In genomic region chr1:162039011-162039595, GRCm38 (mm10) we compare ENCODE assay signal across 10 mouse cellular contexts. TPM values are rescaled to one million over a fixed set of nuclear protein-coding genes. Genes with fewer than 3 reads are reported as not detected.
DNase-seq lines count a peak whose midpoint lies in the region; ATAC-seq and TF ChIP-seq lines count a peak whose summit lies in the region.
"Had no signal": no experiment of that assay in that cellular context is flagged by ENCODE, and none has a peak within 500 bp of the region (broad histone marks: within the 10 kb centered on the region; RNA-seq: fewer than 3 reads in every experiment).

No protein-coding gene starts in this region.

- H3K4me3 ChIP-seq in kidney, postnatal 0 days (replicated peaks; ENCODE audit: low read depth, low read length): no peak overlapping the region
- H3K4me3 ChIP-seq in embryonic facial prominence, embryonic 15.5 days (replicated peaks): no peak overlapping the region
- H3K4me3 ChIP-seq in heart, embryonic 16.5 days (ENCODE audit: low read length): no peak overlapping the region

- peak overlapping the region; percentile 70 for H3K27ac ChIP-seq in kidney, postnatal 0 days
- peak overlapping the region; percentile 77 for H3K27ac ChIP-seq in embryonic facial prominence, embryonic 15.5 days (replicated peaks)
- H3K27ac ChIP-seq in heart, embryonic 16.5 days (ENCODE audit: low read length): peak overlapping the region; percentile 82

- no peak for TF ChIP-seq CTCF in kidney, postnatal 0 days (IDR thresholded peaks at IDR 0.05; ENCODE audit: low read depth)

- H3K27me3 ChIP-seq in kidney, postnatal 0 days (ENCODE audit: insufficient read depth, low read length): no peaks in the 10 kb centered on the region
- H3K27me3 ChIP-seq in embryonic facial prominence, embryonic 15.5 days: no peaks in the 10 kb centered on the region
- H3K27me3 ChIP-seq in heart, embryonic 16.5 days (ENCODE audit: control insufficient read depth, insufficient read depth, low read length): no peaks in the 10 kb centered on the region

- no peak for DNase-seq in kidney, postnatal 0 days (ENCODE audit: low spot score)
- DNase-seq in kidney, adult 9 months: no peak
- DNase-seq in lung, postnatal 36 days: peak; percentile 18
- no peak for DNase-seq in layer of hippocampus, postnatal 10 days (ENCODE audit: low spot score in 2 of 2)
- no peak for DNase-seq in frontal cortex, postnatal 10 days (ENCODE audit: low spot score in 2 of 2)
- DNase-seq in cerebellum, adult 11-12 months: no peak
- DNase-seq: cerebellum, adult 9-11 months had no signal

- no peak for ATAC-seq in kidney, postnatal 0 days (replicated peaks; ENCODE audit: low FRiP score, low read depth)
- 0 out of 2 replicates have a peak, but pooled peaks have one; percentile 30 for ATAC-seq in embryonic facial prominence, embryonic 15.5 days (ENCODE audit: insufficient number of reproducible peaks, low FRiP score, low TSS enrichment, low read depth)
- ATAC-seq in heart, embryonic 16.5 days (replicated peaks; ENCODE audit: extremely low read depth, insufficient read depth, low FRiP score): no peak
- ATAC-seq: inflammation-experienced regulatory T-cells, adult 6 months had no signal

- peaks cover 7% of the 10 kb centered on the region for H3K4me1 ChIP-seq in kidney, postnatal 0 days (replicated peaks; ENCODE audit: insufficient read depth, low read length)
- H3K4me1 ChIP-seq in embryonic facial prominence, embryonic 15.5 days: peaks cover 62% of the 10 kb centered on the region
- peaks cover 26% of the 10 kb centered on the region for H3K4me1 ChIP-seq in heart, embryonic 16.5 days (ENCODE audit: control insufficient read depth, insufficient read depth, low read length)

- H3K9ac ChIP-seq in kidney, postnatal 0 days (ENCODE audit: low read depth, low read length): no peak overlapping the region
- H3K9ac ChIP-seq in embryonic facial prominence, embryonic 15.5 days: no peak overlapping the region
- H3K9ac ChIP-seq in heart, embryonic 16.5 days (ENCODE audit: low read length): no peak overlapping the region

- H3K36me3 ChIP-seq in kidney, postnatal 0 days (ENCODE audit: insufficient read depth, low read length): no peaks in the 10 kb centered on the region
- no peaks in the 10 kb centered on the region for H3K36me3 ChIP-seq in embryonic facial prominence, embryonic 15.5 days
- no peaks in the 10 kb centered on the region for H3K36me3 ChIP-seq in heart, embryonic 16.5 days (ENCODE audit: control insufficient read depth, insufficient read depth)

- 49% methylated on average over 9 of the region's 9 CpGs for WGBS in kidney, postnatal 0 days
- WGBS in embryonic facial prominence, embryonic 15.5 days: 43% methylated on average over 9 of the region's 9 CpGs
- WGBS in heart, embryonic 16.5 days: 47% methylated on average over 9 of the region's 9 CpGs

- no peaks in the 10 kb centered on the region for H3K9me3 ChIP-seq in kidney, postnatal 0 days (replicated peaks; ENCODE audit: low read length)
- no peaks in the 10 kb centered on the region for H3K9me3 ChIP-seq in embryonic facial prominence, embryonic 15.5 days (replicated peaks)
- H3K9me3 ChIP-seq in heart, embryonic 16.5 days (replicated peaks; ENCODE audit: control insufficient read depth, low read length): no peaks in the 10 kb centered on the region

- H3K4me2 ChIP-seq in kidney, postnatal 0 days (ENCODE audit: low read length): no peak overlapping the region
- no peak overlapping the region for H3K4me2 ChIP-seq in embryonic facial prominence, embryonic 15.5 days (replicated peaks)
- H3K4me2 ChIP-seq in heart, embryonic 16.5 days (ENCODE audit: low read depth, low read length): no peak overlapping the region

RNA-seq across cellular contexts. Expression of gene 4930558K02Rik, which starts 59.7 kb away (rescaled TPM):
- polyA plus RNA-seq in kidney, postnatal 0 days (2015; fragmentation: Nextera tagmentation; extraction: Ambion mirVana): not detected in 2 replicates
- not detected in 2 replicates for polyA plus RNA-seq in embryonic facial prominence, embryonic 15.5 days (2015; fragmentation: Nextera tagmentation; extraction: Ambion mirVana)
- not detected in 2 replicates for polyA plus RNA-seq in heart, embryonic 16.5 days (2015; fragmentation: Nextera tagmentation; extraction: Ambion mirVana)
- under 1 TPM in 1 of 2 experiments, not detected in 1; 0.37 TPM for total RNA-seq in layer of hippocampus, postnatal 10 days (2021)
- polyA plus RNA-seq: inflammation-experienced regulatory T-cells, adult 6 months had no signal
